Mouse (Mus musculus): ENCODE results near the gene Sf3b5.
A peak's percentile ranks its signal among the peaks of the same experiment; 100 is the strongest.

Gene Sf3b5

GRCm38 (mm10) chr10:13005043-13005442 lies at the start of gene Sf3b5:
TSS of gene Sf3b5 (plus strand) at chr10:13005343.
- DNase-seq (ENCODE audit: low spot score): no peak

- DNase-seq (ENCODE audit: low spot score): no peak
These were observed 49.3 kb upstream of the Sf3b5 start for GRCm38 (mm10) chr10:12955831-12956230.

DNA sequence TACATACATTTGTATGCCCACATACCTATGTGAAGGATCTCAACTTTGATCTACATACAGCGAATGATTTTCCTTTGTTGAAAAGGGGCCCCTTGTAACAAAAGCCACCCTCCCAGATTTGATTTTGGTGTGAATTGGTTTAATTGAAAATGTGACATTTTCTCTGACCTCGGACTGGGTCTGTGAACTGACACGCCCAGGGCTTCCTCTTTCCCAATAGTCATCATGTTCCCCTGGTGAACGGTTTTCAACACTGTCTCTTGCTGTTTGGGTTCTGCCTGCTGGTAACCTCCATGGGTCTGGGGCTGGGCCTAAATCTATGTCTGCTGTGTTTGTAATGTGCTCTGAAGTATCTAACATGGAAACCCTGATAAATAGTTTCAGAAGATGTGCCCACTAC lies 47.9 kb upstream of the Sf3b5 start:
- no peak for DNase-seq (ENCODE audit: low spot score)

GRCm38 (mm10) chr10:12961546-12961945 lies 43.6 kb upstream of the Sf3b5 start:
- DNase-seq (ENCODE audit: low spot score): no peak

- DNase-seq (ENCODE audit: low spot score): no peak
These were observed 42.9 kb upstream of the Sf3b5 start for GRCm38 (mm10) chr10:12962238-12962637.

DNA sequence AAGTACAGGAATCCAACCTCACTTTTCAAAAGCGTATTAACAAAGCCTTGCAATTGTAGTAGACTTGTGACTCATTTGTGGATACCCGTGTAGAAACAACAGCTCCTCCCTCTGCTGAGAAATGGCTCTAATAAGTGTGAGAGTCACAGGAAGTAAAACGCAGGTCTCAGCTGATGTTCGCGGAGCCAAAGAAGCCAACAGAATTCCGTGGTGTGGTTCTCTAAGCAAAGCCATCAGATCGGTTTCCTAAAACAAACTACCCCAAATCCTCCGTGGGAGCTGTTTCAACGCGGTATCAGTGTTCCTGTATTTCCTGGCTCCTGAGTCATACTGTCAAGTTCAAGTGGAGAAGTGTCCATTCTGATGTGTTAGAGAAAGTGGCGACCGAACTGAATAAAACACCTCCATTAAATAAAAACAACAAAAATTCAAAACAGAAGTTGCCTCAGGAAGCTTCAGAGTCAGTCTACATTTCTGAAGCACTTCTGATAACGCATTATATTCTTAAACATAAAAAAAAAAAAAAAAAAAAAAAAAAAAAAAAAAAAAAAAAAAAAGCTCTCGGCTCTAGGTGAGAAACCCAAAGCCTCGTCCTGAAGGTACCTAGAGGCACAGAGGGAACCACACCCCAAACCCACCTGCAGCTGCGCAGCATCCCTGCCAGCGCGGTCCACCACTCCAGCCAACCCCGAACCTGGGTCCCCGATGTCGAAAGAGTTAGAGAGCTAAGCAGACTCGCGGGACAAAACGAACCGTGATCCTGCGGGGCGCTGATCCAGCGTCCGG lies 41.6 kb upstream of the Sf3b5 start:
- DNase-seq (ENCODE audit: low spot score): no peak

DNA sequence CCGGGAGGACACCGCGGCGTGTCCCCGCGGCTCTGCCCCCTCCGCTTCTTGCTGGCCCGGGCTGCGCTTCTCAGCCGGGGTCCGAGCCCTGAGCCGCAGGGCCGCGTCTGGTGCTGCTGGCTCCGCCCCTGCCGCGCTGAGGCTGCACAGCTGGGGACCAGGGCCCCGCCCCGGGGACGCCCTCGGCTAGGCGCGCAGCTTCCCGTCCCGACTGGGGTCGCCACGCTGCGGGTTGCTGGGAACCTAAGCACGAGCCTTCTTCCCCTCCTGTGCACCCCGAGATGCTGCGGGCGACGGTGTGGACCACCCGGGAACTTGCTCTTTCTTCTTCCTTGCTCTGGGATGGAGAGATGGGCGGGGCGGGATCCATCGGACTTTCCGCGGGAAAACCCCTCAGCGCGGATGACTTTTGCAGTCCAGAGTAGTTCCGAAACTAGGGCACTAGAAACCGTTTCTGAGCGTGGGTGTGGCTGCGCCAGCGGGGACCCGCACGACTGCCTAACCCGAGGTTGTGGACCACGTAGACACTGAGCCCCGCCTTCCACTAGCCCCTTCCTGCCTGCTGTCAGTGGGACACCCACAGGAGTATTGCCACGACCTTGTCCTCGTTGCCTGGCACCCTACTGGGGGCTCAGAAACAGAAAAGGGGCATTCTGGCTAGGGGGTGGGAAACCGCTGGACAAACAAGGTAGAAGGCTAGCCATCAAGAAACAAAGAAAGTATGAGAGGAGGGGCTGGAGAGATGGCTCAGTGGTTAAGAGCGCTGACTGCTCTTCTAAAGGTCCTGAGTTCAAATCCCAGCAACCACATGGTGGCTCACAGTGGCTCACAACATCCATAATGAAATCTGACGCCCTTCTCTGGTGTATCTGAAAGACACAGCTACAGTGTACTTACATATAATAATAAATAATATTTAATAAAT lies 40.7 kb upstream of the Sf3b5 start, which contains the start of gene Stx11:
Gene Stx11 (minus strand): TSS at position 148 of the 925 bp plus-strand sequence.
- peak; percentile 63 for DNase-seq (ENCODE audit: low spot score)

DNA sequence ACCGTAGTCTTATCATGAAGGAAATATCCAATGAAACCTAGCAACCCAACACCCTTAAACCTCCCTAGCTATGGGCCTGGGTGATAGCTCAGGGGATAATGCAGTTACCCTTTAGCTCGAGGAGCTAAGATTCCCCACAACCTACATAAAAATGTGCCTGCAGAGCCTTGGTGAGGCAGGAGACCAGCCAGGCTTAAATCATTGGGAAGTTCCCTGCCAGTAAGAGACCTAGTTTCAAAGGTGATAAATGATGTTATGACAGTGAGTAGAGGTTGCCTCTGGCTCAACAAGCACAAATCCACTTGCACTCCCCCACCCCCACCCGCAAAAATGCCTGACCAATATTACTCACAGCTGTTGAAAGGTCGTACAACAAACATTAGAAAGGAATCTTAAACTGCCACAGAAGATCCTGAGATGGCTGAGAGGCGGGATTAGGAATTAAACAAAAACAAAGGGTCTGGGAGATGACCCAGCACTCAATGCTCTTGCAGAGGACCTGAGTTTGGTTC lies 39.4 kb upstream of the Sf3b5 start:
- no peak for DNase-seq (ENCODE audit: low spot score)

DNA sequence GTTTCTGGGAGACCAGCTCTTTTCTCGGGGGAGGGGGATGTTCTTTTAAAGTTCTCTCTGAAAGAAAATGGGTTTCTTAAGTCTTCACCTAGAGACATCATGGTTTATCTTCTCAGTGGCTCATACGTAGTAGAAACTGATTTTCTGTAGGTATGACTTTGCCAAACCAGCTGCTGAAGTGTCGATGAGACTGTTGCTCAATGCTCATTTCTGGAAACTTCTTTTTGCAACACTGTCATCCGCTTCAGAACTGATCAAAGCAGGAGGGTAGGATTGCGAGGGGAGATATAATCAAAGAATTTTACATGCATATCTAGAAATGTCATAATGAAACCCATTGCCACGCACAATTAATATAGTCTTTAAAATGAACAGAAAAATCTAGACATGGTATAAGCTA lies 30.6 kb upstream of the Sf3b5 start:
- DNase-seq (ENCODE audit: low spot score): no peak

DNA sequence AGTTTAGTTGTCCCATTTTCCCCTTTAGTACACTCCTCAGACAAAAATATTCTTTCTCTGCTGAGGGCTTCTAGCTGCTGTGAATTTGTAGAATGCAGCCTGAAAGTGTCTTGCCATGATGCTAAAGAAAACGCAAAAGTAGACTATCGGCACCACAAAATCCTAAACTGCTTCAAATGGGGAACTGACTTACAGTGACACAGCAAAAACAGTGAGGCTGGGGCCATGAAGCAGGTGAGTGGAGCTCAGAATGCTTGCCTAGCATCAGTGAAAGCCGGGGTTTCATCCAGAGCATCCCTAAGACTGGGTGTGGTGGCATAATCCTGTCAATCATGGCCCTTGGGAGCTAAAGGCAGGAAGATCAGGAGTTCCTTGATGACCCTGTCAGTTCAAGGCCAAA lies 29.7 kb upstream of the Sf3b5 start:
- no peak for DNase-seq (ENCODE audit: low spot score)

DNA sequence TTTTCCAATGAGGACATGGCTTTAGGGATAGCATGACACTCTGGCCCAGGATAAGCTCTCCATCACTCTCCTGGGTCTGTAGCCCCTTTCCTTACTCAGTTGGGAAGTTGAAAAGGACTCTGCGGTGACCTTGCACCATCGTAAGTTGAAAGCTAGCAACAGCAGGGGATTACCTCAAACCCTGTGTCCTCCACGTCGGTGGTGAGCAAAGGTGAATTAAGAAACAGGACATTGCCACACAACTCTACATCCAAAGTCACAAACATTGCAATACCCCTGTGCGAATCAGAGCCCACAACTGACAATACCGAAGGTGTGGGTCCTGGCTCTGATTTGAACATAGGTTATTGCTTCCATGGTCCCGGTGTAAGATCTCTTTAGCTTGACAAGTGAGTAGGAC lies 29.2 kb upstream of the Sf3b5 start:
- no peak for DNase-seq (ENCODE audit: low spot score)

DNA sequence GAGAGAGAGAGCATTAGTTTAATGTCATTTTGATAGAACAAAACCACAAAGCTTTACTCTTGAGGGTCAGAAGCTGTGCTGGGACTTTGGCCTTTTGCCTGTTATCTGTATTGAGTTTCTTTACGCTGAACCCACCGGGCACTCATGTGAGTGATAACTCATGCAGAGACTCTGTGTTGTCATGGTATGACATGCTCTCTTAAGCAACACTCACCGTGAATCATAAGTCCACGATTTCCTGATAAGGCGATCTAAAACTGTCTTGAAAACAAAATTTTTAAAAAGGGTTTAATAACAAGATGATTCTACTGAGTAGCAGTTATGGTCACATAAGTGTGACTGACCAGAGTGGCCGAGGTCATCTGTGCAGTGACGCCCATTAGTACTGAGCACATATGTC lies 28.6 kb upstream of the Sf3b5 start:
- DNase-seq (ENCODE audit: low spot score): no peak

GRCm38 (mm10) chr10:12977787-12978212 lies 27.3 kb upstream of the Sf3b5 start:
- no peak for DNase-seq (ENCODE audit: low spot score)

DNA sequence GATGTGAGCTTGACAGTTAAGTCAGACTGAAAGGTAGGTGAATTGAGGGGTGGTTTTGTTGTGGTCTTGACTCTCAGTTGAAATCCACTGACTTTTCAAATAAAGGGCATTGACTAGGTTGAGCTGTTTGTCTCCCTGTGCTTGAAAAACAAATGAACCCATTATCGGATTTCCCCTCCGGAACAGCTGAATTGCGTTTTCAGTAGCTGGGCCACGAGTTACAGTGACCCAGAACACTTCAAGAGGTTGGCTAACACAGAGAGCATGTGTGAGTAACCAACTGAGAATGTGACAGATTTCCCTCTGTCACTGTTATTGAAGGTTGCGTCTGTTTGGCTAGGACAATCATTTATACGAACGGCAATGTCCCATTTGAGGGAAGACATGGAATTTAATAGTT lies 24.1 kb upstream of the Sf3b5 start:
- DNase-seq (ENCODE audit: low spot score): no peak

- DNase-seq (ENCODE audit: low spot score): no peak
These were observed 21.6 kb upstream of the Sf3b5 start for GRCm38 (mm10) chr10:12983516-12983915.

DNA sequence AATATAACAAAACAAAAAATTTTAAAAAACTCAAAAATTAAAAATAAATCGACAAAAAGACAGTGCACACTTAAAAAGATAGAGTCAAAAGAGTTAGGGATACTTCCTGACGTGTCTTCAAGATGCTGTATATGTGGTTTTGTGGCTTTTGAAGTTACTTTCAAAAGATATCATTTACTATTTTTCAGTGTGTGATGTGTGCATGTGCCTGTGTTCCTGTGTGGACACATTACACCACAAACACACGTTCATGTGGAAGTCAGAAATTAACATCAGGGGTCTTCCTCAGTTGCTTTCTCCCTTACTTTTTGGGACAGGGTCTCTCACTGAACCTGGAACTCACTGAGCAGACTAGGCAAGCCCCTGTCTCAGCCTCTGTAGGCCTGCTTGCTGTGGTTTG lies 20.1 kb upstream of the Sf3b5 start:
- no peak for DNase-seq (ENCODE audit: low spot score)

- no peak for DNase-seq (ENCODE audit: low spot score)
These were observed 18.7 kb upstream of the Sf3b5 start for GRCm38 (mm10) chr10:12986485-12986884.

DNA sequence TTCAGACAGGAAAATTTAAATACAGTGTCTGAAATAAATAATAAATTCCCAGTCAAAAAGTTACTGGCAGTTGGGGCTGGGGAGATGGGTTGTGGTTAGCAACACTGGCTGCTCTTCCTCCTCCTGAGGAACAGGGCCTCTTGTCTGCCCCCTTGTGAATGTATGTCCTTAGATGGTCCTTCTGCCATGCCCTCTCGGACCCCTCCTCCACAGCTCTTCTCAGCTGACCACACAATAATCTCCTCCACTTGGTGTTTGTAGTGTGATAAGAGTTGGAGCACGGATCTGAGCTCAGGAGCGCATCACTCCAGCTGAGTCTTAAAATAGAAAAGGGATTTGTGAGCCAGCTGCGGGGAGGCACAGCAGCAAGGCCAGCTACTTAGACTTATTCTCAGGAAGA lies 18.2 kb upstream of the Sf3b5 start:
- no peak for DNase-seq (ENCODE audit: low spot score)

DNA sequence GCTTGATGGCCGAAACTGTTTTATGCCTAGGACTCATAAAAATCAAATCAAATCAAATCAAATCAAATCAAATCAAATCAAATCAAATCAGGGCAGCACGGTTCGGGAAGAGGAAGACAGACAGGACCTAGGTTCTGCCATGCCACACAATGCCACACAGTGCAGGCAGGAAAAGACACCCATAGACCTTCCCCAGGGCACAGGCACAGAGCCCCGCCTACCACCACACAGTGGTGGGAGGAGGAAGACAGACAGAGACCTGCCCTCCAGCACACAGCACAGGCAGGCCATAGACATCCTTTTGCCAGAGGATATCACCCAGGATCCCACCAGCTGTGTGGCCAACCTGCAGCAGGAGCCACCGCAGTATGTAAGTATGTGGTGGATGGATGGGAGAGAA lies 13.2 kb upstream of the Sf3b5 start:
- DNase-seq (ENCODE audit: low spot score): no peak

DNA sequence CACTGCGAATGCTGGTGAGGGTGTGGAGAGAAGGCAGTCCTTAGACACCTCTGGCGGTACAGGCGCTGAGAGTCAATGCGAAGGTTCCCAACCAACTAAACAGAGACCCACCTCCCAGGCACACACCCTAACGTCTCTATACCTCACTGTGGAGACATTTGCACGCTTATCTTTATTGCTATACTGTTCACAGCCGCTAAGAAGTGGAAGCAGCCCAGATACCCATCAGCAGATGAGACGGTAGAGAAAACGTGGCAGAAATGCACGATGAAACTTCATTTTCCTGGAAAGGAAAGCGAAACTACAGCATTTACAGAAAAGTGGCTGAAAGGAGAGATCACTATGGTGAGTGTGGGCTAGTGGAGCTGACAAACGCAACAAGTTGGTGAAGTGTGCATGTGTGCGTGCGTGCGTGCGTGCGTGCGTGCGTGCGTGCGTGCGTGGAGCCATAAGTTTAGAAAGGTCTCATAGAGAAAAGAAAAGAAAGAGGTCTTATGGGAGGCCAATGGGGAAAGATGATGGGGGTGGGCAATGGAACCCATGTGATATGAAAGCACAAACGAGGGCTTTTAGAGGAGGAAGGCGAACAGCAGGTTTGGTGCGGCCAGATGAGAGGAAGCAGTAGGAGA lies 11.6 kb upstream of the Sf3b5 start:
- no peak for DNase-seq (ENCODE audit: low spot score)

DNA sequence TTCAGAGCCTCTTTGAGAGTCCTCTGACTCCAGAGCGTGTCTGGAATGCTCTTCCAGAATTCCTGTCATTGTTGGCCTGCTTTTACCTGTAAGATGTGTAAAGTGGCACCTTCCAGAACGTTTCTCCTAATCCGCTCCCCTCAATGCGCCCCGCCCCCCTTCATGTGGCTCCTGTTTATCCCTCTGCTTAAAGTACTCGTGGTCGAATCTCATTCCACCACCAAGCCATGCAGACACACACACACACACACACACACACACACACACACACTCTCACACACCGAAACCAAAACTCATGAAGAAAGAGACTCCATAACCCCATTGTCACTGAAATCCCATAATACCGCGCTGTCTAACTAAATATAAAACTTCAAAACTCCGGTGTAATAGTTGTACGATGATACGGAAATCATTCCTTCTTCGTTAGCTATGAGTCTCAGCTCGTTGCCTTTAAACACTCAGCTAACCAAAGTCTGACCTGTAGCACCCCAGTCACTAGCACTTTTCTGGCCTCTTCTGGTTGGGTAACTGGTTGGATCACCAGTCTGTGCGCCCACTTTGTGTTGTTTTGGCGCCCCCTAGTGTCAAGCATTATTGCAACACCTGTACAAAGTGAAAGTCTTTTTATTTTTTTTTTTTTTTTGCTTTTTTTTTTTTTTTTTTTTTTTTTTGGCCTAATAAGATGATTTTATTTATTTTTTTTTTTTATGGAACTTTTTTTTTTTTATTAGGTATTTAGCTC lies 8.2 kb upstream of the Sf3b5 start:
- peak; percentile 88 for DNase-seq (ENCODE audit: low spot score)

Measured in urinary bladder, postnatal 25 days (tissue).